Mouse (Mus musculus): ENCODE data around the gene Ctbp2. TPM values are rescaled to one million over a fixed set of nuclear protein-coding genes. Genes with fewer than 3 reads are reported as not detected.

Gene Ctbp2
- total and polyA plus RNA-seq, 2 experiments from 2014 or later = 29.1 to 64.8 TPM

DNA sequence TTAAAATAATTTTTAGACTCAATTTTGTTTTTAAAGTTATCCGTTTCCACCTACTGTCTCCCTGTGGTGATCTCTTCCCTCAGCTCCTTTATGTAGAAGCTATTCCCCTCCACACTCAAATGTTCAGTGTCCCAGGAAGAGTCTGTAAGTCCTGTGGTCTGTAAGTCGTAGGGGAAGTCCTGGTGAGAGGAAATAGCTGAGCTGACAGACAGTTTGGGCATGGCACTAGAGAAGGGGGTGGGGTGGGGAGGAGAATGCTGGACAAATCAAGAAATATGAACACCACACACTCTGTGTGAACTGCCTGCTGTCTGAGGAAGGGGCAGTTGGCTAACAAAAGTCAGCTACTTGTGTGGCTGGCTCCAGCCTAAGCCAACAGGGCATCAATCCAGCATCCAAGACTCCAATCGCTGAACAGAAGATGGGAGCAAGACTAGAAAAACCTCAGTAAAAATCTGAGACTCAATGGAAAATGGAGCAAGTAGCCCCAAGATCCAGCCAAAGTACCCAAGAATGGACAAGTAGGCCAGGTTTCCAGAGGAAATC lies 76.0 kb downstream of the Ctbp2 start:
- Histone ChIP-seq H3K27ac (ENCODE audit: low read depth, low read length) (no peak overlapping the region), H3K4me3 (ENCODE audit: low read depth, low read length) (no peak overlapping the region), H3K36me3 (ENCODE audit: insufficient read depth, low read length) (no peaks in the 10 kb centered on the region), H3K9ac (replicated peaks; ENCODE audit: low read length, poor library complexity, severe bottlenecking) (no peak overlapping the region), H3K4me1 (ENCODE audit: insufficient read depth, low read length) (no peaks in the 10 kb centered on the region), H3K9me3 (ENCODE audit: low read length) (no peaks in the 10 kb centered on the region), H3K27me3 (ENCODE audit: insufficient read depth, low read length) (no peaks in the 10 kb centered on the region), H3K4me2 (ENCODE audit: low read depth, low read length, poor library complexity, severe bottlenecking) (no peak overlapping the region)
- ATAC-seq (ENCODE audit: low FRiP score) = no peak
- TF ChIP-seq CTCF (IDR thresholded peaks at IDR 0.05) = no peak
- peak; percentile 51 for DNase-seq (ENCODE audit: low spot score)
- 76% methylated on average over 3 of the region's 3 CpGs for WGBS

GRCm38 (mm10) chr7:133047287-133047686 lies 76.9 kb downstream of the Ctbp2 start:
- Histone ChIP-seq H3K27ac (ENCODE audit: low read depth, low read length) (no peak overlapping the region), H3K9ac (replicated peaks; ENCODE audit: low read length, poor library complexity, severe bottlenecking) (no peak overlapping the region), H3K4me2 (ENCODE audit: low read depth, low read length, poor library complexity, severe bottlenecking) (no peak overlapping the region), H3K36me3 (ENCODE audit: insufficient read depth, low read length) (no peaks in the 10 kb centered on the region), H3K4me1 (ENCODE audit: insufficient read depth, low read length) (no peaks in the 10 kb centered on the region), H3K27me3 (ENCODE audit: insufficient read depth, low read length) (no peaks in the 10 kb centered on the region), H3K4me3 (ENCODE audit: low read depth, low read length) (no peak overlapping the region), H3K9me3 (ENCODE audit: low read length) (no peaks in the 10 kb centered on the region)
- no peak for DNase-seq (ENCODE audit: low spot score)
- WGBS = 77% methylated on average over 4 of the region's 4 CpGs
- ATAC-seq (ENCODE audit: low FRiP score) = no peak
- no peak for TF ChIP-seq CTCF (IDR thresholded peaks at IDR 0.05)

GRCm38 (mm10) chr7:133044721-133045120 lies 79.4 kb downstream of the Ctbp2 start:
- DNase-seq (ENCODE audit: low spot score) (no peak), ATAC-seq (ENCODE audit: low FRiP score) (no peak)
- Histone ChIP-seq H3K36me3 (ENCODE audit: insufficient read depth, low read length) (no peaks in the 10 kb centered on the region), H3K9me3 (ENCODE audit: low read length) (no peaks in the 10 kb centered on the region), H3K27me3 (ENCODE audit: insufficient read depth, low read length) (no peaks in the 10 kb centered on the region), H3K4me1 (ENCODE audit: insufficient read depth, low read length) (no peaks in the 10 kb centered on the region), H3K27ac (ENCODE audit: low read depth, low read length) (no peak overlapping the region), H3K4me3 (ENCODE audit: low read depth, low read length) (no peak overlapping the region), H3K4me2 (ENCODE audit: low read depth, low read length, poor library complexity, severe bottlenecking) (no peak overlapping the region), H3K9ac (replicated peaks; ENCODE audit: low read length, poor library complexity, severe bottlenecking) (no peak overlapping the region)
- 81% methylated on average over 4 of the region's 4 CpGs for whole genome bisulfite sequencing
- TF ChIP-seq CTCF (IDR thresholded peaks at IDR 0.05) = no peak

DNA sequence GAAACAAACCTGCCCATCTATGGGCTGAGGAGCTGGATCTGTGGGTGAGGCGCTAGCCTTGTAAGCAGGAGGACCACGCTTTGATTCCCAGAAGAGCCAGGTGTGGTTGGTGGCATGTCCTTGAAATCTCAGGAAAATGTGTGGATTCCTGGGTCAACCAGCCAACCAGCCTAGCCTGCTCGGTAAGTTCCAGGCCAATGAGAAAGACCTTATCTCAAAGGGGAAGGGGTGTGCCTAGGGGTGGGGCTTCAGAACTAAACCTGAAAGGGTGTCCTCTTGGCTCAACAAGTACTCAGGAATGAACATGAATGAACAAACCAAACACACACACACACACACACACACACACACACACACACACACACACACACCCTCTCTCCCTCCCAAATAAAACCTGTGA lies 82.4 kb downstream of the Ctbp2 start:
- no peak for ATAC-seq (ENCODE audit: low FRiP score)
- Histone ChIP-seq H3K4me2 (ENCODE audit: low read depth, low read length, poor library complexity, severe bottlenecking) (no peak overlapping the region), H3K9ac (replicated peaks; ENCODE audit: low read length, poor library complexity, severe bottlenecking) (no peak overlapping the region), H3K4me3 (ENCODE audit: low read depth, low read length) (no peak overlapping the region), H3K27ac (ENCODE audit: low read depth, low read length) (no peak overlapping the region), H3K36me3 (ENCODE audit: insufficient read depth, low read length) (no peaks in the 10 kb centered on the region), H3K4me1 (ENCODE audit: insufficient read depth, low read length) (no peaks in the 10 kb centered on the region), H3K9me3 (ENCODE audit: low read length) (no peaks in the 10 kb centered on the region), H3K27me3 (ENCODE audit: insufficient read depth, low read length) (no peaks in the 10 kb centered on the region)
- DNase-seq (ENCODE audit: low spot score) = no peak
- 86% methylated on average over 3 of the region's 3 CpGs for WGBS
- TF ChIP-seq CTCF (IDR thresholded peaks at IDR 0.05) = no peak

- Histone ChIP-seq H3K36me3 (ENCODE audit: insufficient read depth, low read length) (no peaks in the 10 kb centered on the region), H3K4me3 (ENCODE audit: low read depth, low read length) (no peak overlapping the region), H3K4me2 (ENCODE audit: low read depth, low read length, poor library complexity, severe bottlenecking) (no peak overlapping the region), H3K27ac (ENCODE audit: low read depth, low read length) (no peak overlapping the region), H3K27me3 (ENCODE audit: insufficient read depth, low read length) (no peaks in the 10 kb centered on the region), H3K4me1 (ENCODE audit: insufficient read depth, low read length) (no peaks in the 10 kb centered on the region), H3K9me3 (ENCODE audit: low read length) (no peaks in the 10 kb centered on the region), H3K9ac (replicated peaks; ENCODE audit: low read length, poor library complexity, severe bottlenecking) (no peak overlapping the region)
- TF ChIP-seq CTCF (IDR thresholded peaks at IDR 0.05) = peak; percentile 17; the same call in 1 of the 2 replicates
- ATAC-seq (ENCODE audit: low FRiP score) (no peak), DNase-seq (ENCODE audit: low spot score) (peak; percentile 24)
- 81% methylated on average over 3 of the region's 3 CpGs for WGBS
Measured at GRCm38 (mm10) chr7:133040688-133041345, 83.3 kb downstream of the Ctbp2 start.

- no peak for ATAC-seq (ENCODE audit: low FRiP score)
- Histone ChIP-seq H3K9me3 (ENCODE audit: low read length) (no peaks in the 10 kb centered on the region), H3K27me3 (ENCODE audit: insufficient read depth, low read length) (no peaks in the 10 kb centered on the region), H3K4me1 (ENCODE audit: insufficient read depth, low read length) (no peaks in the 10 kb centered on the region), H3K36me3 (ENCODE audit: insufficient read depth, low read length) (no peaks in the 10 kb centered on the region), H3K4me2 (ENCODE audit: low read depth, low read length, poor library complexity, severe bottlenecking) (no peak overlapping the region), H3K4me3 (ENCODE audit: low read depth, low read length) (no peak overlapping the region), H3K27ac (ENCODE audit: low read depth, low read length) (0 out of 2 replicates have a peak overlapping the region, but pooled peaks have one; percentile 12), H3K9ac (replicated peaks; ENCODE audit: low read length, poor library complexity, severe bottlenecking) (no peak overlapping the region)
- no peak for DNase-seq (ENCODE audit: low spot score)
- 74% methylated on average over 3 of the region's 3 CpGs for WGBS
- no peak for TF ChIP-seq CTCF (IDR thresholded peaks at IDR 0.05)
Measured at GRCm38 (mm10) chr7:133039556-133040255, 84.4 kb downstream of the Ctbp2 start.

Data from midbrain, postnatal 0 days (tissue).